10 mouse cellular contexts compared by ENCODE assay signal in genomic region chr11:81613869-81614620, GRCm38 (mm10).
A peak's percentile ranks its signal among the peaks of the same experiment; 100 is the strongest.
DNase-seq lines count a peak whose midpoint lies in the region; ATAC-seq and TF ChIP-seq lines count a peak whose summit lies in the region.
"Had no signal": no experiment of that assay in that cellular context is flagged by ENCODE, and none has a peak within 500 bp of the region (broad histone marks: within the 10 kb centered on the region; RNA-seq: fewer than 3 reads in every experiment).

No protein-coding gene starts in this region.

- H3K27me3 ChIP-seq in neural tube, embryonic 11.5 days (ENCODE audit: control insufficient read depth, insufficient read depth, low read length): 0 out of 2 replicates have a peak, but pooled peaks cover 4% of the 10 kb centered on the region
- peaks cover 14% of the 10 kb centered on the region for H3K27me3 ChIP-seq in limb, embryonic 14.5 days (ENCODE audit: control insufficient read depth, insufficient read depth, low read length)
- peaks cover 4% of the 10 kb centered on the region; the same call in 1 of the 2 replicates for H3K27me3 ChIP-seq in stomach, embryonic 16.5 days (ENCODE audit: control insufficient read depth, insufficient read depth, low read length)

- no peak overlapping the region for H3K27ac ChIP-seq in neural tube, embryonic 11.5 days (ENCODE audit: low read depth, low read length)
- no peak overlapping the region for H3K27ac ChIP-seq in limb, embryonic 14.5 days (replicated peaks; ENCODE audit: low read depth, low read length)
- no peak overlapping the region for H3K27ac ChIP-seq in stomach, embryonic 16.5 days (ENCODE audit: low read length)
- H3K27ac ChIP-seq: macrophage had no signal

- 26% methylated on average over 10 of the region's 10 CpGs for WGBS in neural tube, embryonic 11.5 days
- 30% methylated on average over 10 of the region's 10 CpGs for WGBS in limb, embryonic 14.5 days
- WGBS in stomach, embryonic 16.5 days: 21% methylated on average over 10 of the region's 10 CpGs

- H3K4me1 ChIP-seq in neural tube, embryonic 11.5 days (ENCODE audit: control insufficient read depth, insufficient read depth, low read length): peaks cover 6% of the 10 kb centered on the region; the same call in 1 of the 2 replicates
- H3K4me1 ChIP-seq in limb, embryonic 14.5 days (ENCODE audit: control insufficient read depth, insufficient read depth, low read length): 0 out of 2 replicates have a peak, but pooled peaks cover 8% of the 10 kb centered on the region
- H3K4me1 ChIP-seq in stomach, embryonic 16.5 days (ENCODE audit: control insufficient read depth, insufficient read depth, low read length): peaks cover 3% of the 10 kb centered on the region; the same call in 1 of the 2 replicates

- DNase-seq in embryo, embryonic 10.5 days (ENCODE audit: low spot score): peak; percentile 19
- no peak for DNase-seq in embryo, embryonic 9.5 days (ENCODE audit: extremely low spot score)
- no peak for DNase-seq in neural tube, embryonic 11.5 days (ENCODE audit: low spot score)
- no peak for DNase-seq in neural tube, embryonic 10.5 days (ENCODE audit: extremely low spot score, low spot score)
- no peak for DNase-seq in limb, embryonic 14.5 days (ENCODE audit: low spot score)
- DNase-seq in right cerebral cortex, adult 18-20 months: no peak
- no peak for DNase-seq in thymus, postnatal 25 days

- no peak overlapping the region for H3K4me3 ChIP-seq in neural tube, embryonic 11.5 days (ENCODE audit: low read depth, low read length)
- peak overlapping the region; percentile 18; the same call in 1 of the 2 replicates for H3K4me3 ChIP-seq in limb, embryonic 14.5 days (replicated peaks; ENCODE audit: low read length)
- H3K4me3 ChIP-seq in stomach, embryonic 16.5 days (replicated peaks; ENCODE audit: low read length): peak overlapping the region; percentile 32

- peak overlapping the region; percentile 2; the same call in 1 of the 2 replicates for H3K9ac ChIP-seq in neural tube, embryonic 11.5 days (ENCODE audit: low read length)
- peak overlapping the region; percentile 44 for H3K9ac ChIP-seq in limb, embryonic 14.5 days (ENCODE audit: low read depth, low read length, severe bottlenecking)
- H3K9ac ChIP-seq in stomach, embryonic 16.5 days (ENCODE audit: low read length): 0 out of 2 replicates have a peak overlapping the region, but pooled peaks have one; percentile 26

- TF ChIP-seq POLR2A in limb, embryonic 14.5 days (IDR thresholded peaks at IDR 0.05; ENCODE audit: borderline replicate concordance, extremely low read depth, insufficient read depth, insufficient read length): no peak

- peak overlapping the region; percentile 46 for H3K4me2 ChIP-seq in neural tube, embryonic 11.5 days (ENCODE audit: low read depth)
- H3K4me2 ChIP-seq in limb, embryonic 14.5 days (replicated peaks; ENCODE audit: low read depth, low read length, severe bottlenecking): peak overlapping the region; percentile 46
- peak overlapping the region; percentile 59 for H3K4me2 ChIP-seq in stomach, embryonic 16.5 days (ENCODE audit: low read depth, low read length)

- no peak for ATAC-seq in neural tube, embryonic 11.5 days (ENCODE audit: insufficient read depth, low FRiP score, low TSS enrichment)
- ATAC-seq in limb, embryonic 14.5 days (ENCODE audit: low FRiP score, low read depth): no peak
- no peak for ATAC-seq in stomach, embryonic 16.5 days (ENCODE audit: insufficient read depth, low FRiP score)
- ATAC-seq: inflammation-experienced regulatory T-cells, adult 6 months had no signal

- no peaks in the 10 kb centered on the region for H3K9me3 ChIP-seq in neural tube, embryonic 11.5 days (ENCODE audit: control insufficient read depth, low read length)
- H3K9me3 ChIP-seq in limb, embryonic 14.5 days (ENCODE audit: control insufficient read depth, low read length): no peaks in the 10 kb centered on the region
- H3K9me3 ChIP-seq in stomach, embryonic 16.5 days (replicated peaks; ENCODE audit: control insufficient read depth, low read length): no peaks in the 10 kb centered on the region

- H3K36me3 ChIP-seq in neural tube, embryonic 11.5 days (ENCODE audit: control insufficient read depth, insufficient read depth, low read length): no peaks in the 10 kb centered on the region
- H3K36me3 ChIP-seq in limb, embryonic 14.5 days (ENCODE audit: control insufficient read depth, insufficient read depth, low read length): no peaks in the 10 kb centered on the region
- no peaks in the 10 kb centered on the region for H3K36me3 ChIP-seq in stomach, embryonic 16.5 days (ENCODE audit: control insufficient read depth, insufficient read depth, low read length)
